Mouse (Mus musculus) limb, embryonic 14.5 days (tissue): ENCODE measurements at regions not wholly inside any gene's neighbourhood (a gene's known extent, or its start where the extent isn't known, plus 50 kb on each side); places are given as distances from the start of the nearest gene placed in this dataset.

Source experiments
- ATAC-seq: fragments of 200-750 bp; cut with Nextera tagmentation; 2 replicates; pipeline ENCODE4 v1.8.0; 2017; ENCODE audit warnings: low read depth, moderate number of reproducible peaks, moderate TSS enrichment; ENCODE audit not compliant: low FRiP score
- DNase-seq: peaks from one replicate; pipeline ENCODE4 v3.0.0-alpha.2; 2015; ENCODE audit warnings: low spot score
- H3K27ac ChIP-seq: fragments of 300-500 bp; sonication (generic); replicated peaks from 2 replicates; pipeline ENCODE4 v1.5.1; 2014; ENCODE audit warnings: low read depth, mild to moderate bottlenecking, low read length, moderate library complexity, mixed read lengths
- H3K27me3 ChIP-seq: fragments of 300-500 bp; sonication (generic); 2 replicates; pipeline ENCODE4 v1.6.1; 2014; ENCODE audit warnings: low read length, mixed read lengths; ENCODE audit not compliant: control insufficient read depth, insufficient read depth
- H3K36me3 ChIP-seq: fragments of 300-500 bp; sonication (generic); 2 replicates; pipeline ENCODE4 v1.6.1; 2014; ENCODE audit warnings: mild to moderate bottlenecking, low read length, moderate library complexity, mixed read lengths; ENCODE audit not compliant: control insufficient read depth, insufficient read depth
- H3K4me1 ChIP-seq: fragments of 300-500 bp; sonication (generic); 2 replicates; pipeline ENCODE4 v1.6.1; 2014; ENCODE audit warnings: antibody characterized with exemption, low read length, mixed read lengths; ENCODE audit not compliant: control insufficient read depth, insufficient read depth
- H3K4me2 ChIP-seq: fragments of 300-500 bp; sonication (generic); replicated peaks from 2 replicates; pipeline ENCODE4 v1.6.1; 2014; ENCODE audit warnings: low read depth, mild to moderate bottlenecking, low read length, moderate library complexity; ENCODE audit not compliant: severe bottlenecking
- H3K4me3 ChIP-seq: fragments of 300-500 bp; sonication (generic); replicated peaks from 2 replicates; pipeline ENCODE4 v1.5.1; 2014; ENCODE audit warnings: low read length
- H3K9ac ChIP-seq: fragments of 300-500 bp; sonication (generic); 2 replicates; pipeline ENCODE4 v1.6.1; 2014; ENCODE audit warnings: mild to moderate bottlenecking, low read depth, low read length, moderate library complexity; ENCODE audit not compliant: severe bottlenecking
- H3K9me3 ChIP-seq: fragments of 300-500 bp; sonication (generic); 2 replicates; pipeline ENCODE4 v1.6.1; 2016; ENCODE audit warnings: low read length; ENCODE audit not compliant: control insufficient read depth
- POLR2A ChIP-seq: fragments of 200-500 bp; IDR thresholded peaks from 2 replicates; pipeline ENCODE4 v1.8.0; 2012; ENCODE audit warnings: inconsistent platforms, mild to moderate bottlenecking, moderate library complexity, borderline replicate concordance; ENCODE audit not compliant: insufficient read depth, insufficient read length; ENCODE audit errors: extremely low read depth
- WGBS: fragments of 180-500 bp; shearing (Covaris S2); extraction: QIAGEN DNeasy Blood & Tissue Kit; methylation state at CpG from one replicate; pipeline ENCODE4 v1.1.7; 2014; 5-methylcytosine and 5-hydroxymethylcytosine counted together

GRCm38 (mm10) chr16:30778078-30778477 lies 178.6 kb downstream of the Fam43a start:
- Histone ChIP-seq H3K4me3 (no peak overlapping the region), H3K4me2 (no peak overlapping the region), H3K36me3 (no peaks in the 10 kb centered on the region), H3K9ac (no peak overlapping the region), H3K27ac (no peak overlapping the region), H3K27me3 (no peaks in the 10 kb centered on the region), H3K4me1 (peaks cover 22% of the 10 kb centered on the region), H3K9me3 (no peaks in the 10 kb centered on the region)
- 48% methylated on average over 7 of the region's 7 CpGs for WGBS
- ATAC-seq (no peak), DNase-seq (no peak)
- TF ChIP-seq POLR2A, result no peak

DNA sequence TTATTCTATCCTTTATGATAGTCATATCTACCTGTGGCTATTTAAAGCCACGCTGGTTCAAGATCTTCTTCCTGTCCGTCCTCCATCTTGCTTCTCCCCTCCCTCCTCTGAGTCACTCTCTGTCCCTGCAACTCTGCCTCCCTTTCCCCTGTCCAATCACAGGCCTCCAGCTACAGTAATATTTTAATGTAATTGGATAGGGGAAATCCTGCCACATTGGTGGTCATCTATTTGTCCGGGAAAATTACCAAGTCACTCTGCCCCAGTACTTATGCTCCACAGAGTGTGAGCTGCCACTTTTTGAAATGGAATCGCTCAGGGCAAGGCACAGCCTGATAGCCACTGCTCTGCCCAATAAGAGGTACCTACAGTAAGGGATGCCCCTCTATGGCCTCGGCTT lies 179.4 kb downstream of the Fam43a start:
- ATAC-seq (no peak), DNase-seq (no peak)
- H3K27me3 ChIP-seq, result no peaks in the 10 kb centered on the region
- peaks cover 22% of the 10 kb centered on the region for H3K4me1 ChIP-seq
- H3K4me2 ChIP-seq, result no peak overlapping the region
- H3K9ac ChIP-seq, result no peak overlapping the region
- no peak for TF ChIP-seq POLR2A
- H3K9me3 ChIP-seq, result no peaks in the 10 kb centered on the region
- H3K36me3 ChIP-seq, result no peaks in the 10 kb centered on the region
- WGBS, result 74% methylated on average over 5 of the region's 5 CpGs
- H3K27ac ChIP-seq, result no peak overlapping the region
- no peak overlapping the region for H3K4me3 ChIP-seq

DNA sequence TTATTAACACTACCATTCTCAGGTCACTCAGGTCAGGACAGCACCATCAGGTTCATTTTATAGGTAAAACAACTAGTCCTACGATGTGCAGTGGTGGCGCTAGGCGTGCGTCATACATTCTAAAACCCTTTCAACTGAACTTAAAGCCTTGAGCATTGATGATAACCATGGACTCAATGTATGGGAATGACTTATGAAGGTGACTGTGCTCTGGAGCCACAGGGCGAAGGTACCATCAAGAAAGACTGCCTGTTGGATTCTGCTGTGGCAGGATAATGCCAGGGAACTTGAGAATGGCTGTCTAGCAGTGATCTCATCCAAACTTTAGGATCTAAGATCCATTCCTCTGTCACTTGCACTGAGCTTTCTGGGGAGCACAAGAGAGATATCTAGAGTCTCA lies 184.7 kb downstream of the Fam43a start:
- Histone ChIP-seq H3K9me3 (no peaks in the 10 kb centered on the region), H3K27me3 (no peaks in the 10 kb centered on the region), H3K36me3 (no peaks in the 10 kb centered on the region), H3K9ac (no peak overlapping the region), H3K27ac (no peak overlapping the region), H3K4me2 (no peak overlapping the region), H3K4me3 (no peak overlapping the region), H3K4me1 (no peaks in the 10 kb centered on the region; the same call in 1 of the 2 replicates)
- whole genome bisulfite sequencing, result 94% methylated on average over 5 of the region's 5 CpGs
- DNase-seq (no peak), ATAC-seq (no peak)
- TF ChIP-seq POLR2A, result no peak

- H3K4me3 ChIP-seq, result no peak overlapping the region
- no peaks in the 10 kb centered on the region for H3K9me3 ChIP-seq
- WGBS, result 83% methylated on average over 1 of the region's 1 CpGs
- H3K27ac ChIP-seq, result no peak overlapping the region
- no peak for TF ChIP-seq POLR2A
- H3K36me3 ChIP-seq, result no peaks in the 10 kb centered on the region
- no peaks in the 10 kb centered on the region for H3K27me3 ChIP-seq
- H3K4me2 ChIP-seq, result no peak overlapping the region
- peaks cover 5% of the 10 kb centered on the region for H3K4me1 ChIP-seq
- no peak for DNase-seq
- no peak for ATAC-seq
- no peak overlapping the region for H3K9ac ChIP-seq
These were observed 185.4 kb downstream of the Fam43a start for GRCm38 (mm10) chr16:30784949-30785348.

DNA sequence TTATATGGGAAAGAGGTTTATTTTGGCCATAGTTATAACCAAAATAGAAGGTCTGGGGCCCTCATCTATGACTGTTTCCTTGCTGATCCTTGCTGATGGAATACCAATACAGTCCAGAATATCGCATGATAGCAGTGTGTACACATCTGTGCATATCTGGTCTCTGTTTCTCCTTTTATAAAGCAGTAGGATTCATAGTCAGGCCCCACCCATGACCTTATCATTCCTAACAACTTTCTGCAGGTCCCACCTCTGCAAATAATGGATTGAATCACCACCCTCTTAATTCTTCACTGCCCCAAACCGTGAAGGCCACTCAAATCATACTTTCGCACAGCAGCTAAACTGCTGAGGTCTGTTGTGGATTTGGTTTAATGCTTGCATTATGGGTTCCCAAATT lies 186.5 kb downstream of the Fam43a start:
- WGBS, result 89% methylated on average over 3 of the region's 3 CpGs
- H3K27ac ChIP-seq, result no peak overlapping the region
- no peaks in the 10 kb centered on the region for H3K36me3 ChIP-seq
- H3K4me1 ChIP-seq, result peaks cover 16% of the 10 kb centered on the region
- no peak overlapping the region for H3K9ac ChIP-seq
- H3K9me3 ChIP-seq, result no peaks in the 10 kb centered on the region
- H3K4me2 ChIP-seq, result no peak overlapping the region
- H3K4me3 ChIP-seq, result no peak overlapping the region
- TF ChIP-seq POLR2A, result no peak
- DNase-seq (no peak), ATAC-seq (no peak)
- H3K27me3 ChIP-seq, result no peaks in the 10 kb centered on the region

DNA sequence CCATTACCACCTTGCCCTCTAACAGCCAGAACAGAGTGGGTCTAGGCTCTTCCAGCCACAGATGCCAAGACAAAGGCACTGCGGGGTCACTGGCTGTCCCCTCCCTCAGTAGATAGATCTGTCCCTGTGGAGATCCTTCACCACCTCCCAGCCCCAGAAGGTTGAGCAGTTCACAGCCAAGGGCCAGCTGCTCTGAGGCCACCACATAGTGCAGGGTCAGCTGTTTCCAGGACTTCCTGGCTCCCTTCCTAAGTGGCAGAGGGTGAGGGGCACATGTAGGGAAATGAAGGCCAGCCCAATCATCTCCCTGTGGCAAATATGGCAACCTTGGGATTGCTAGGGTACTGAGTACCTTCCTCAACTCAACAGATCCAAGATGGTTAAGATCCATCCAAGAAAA lies 187.8 kb downstream of the Fam43a start:
- H3K36me3 ChIP-seq, result no peaks in the 10 kb centered on the region
- no peak overlapping the region for H3K4me2 ChIP-seq
- no peak overlapping the region for H3K9ac ChIP-seq
- H3K27ac ChIP-seq, result no peak overlapping the region
- no peak for ATAC-seq
- H3K9me3 ChIP-seq, result no peaks in the 10 kb centered on the region
- TF ChIP-seq POLR2A, result no peak
- WGBS, result 100% methylated on average over 1 of the region's 1 CpGs
- H3K4me1 ChIP-seq, result peaks cover 24% of the 10 kb centered on the region
- H3K27me3 ChIP-seq, result no peaks in the 10 kb centered on the region
- H3K4me3 ChIP-seq, result no peak overlapping the region
- DNase-seq, result no peak
